Mouse (Mus musculus): ENCODE results near the gene C2cd6. TPM values are rescaled to one million over a fixed set of nuclear protein-coding genes. Genes with fewer than 3 reads are reported as not detected.

The C2cd6 gene
- total RNA-seq (2014; rRNA removed) (not detected in 2 replicates), polyA plus RNA-seq (2015; fragmentation: Nextera tagmentation; extraction: Ambion mirVana) (not detected in 2 replicates)

DNA sequence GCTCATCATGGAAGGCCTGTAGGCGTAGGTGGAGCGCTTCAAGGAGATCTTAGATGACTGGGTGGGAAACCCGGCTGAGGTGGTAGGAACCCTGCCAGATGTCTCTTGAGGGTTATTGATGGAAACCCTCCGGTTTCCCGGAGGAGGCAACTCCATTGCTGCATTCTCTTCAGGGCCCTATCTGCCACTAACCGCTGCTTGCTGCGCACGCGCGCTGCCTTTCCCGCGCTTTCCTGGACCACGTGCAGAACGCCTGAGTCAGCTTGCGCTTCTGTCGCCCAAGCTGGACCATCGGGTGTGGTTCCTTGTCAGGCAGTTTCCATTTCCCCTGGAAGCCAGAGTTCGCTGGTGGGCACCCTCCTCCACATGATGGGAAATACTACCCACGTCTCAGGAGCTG is at the start of gene C2cd6:
Gene C2cd6 (minus strand): TSS at position 196 of the 400 bp plus-strand sequence.
- Histone ChIP-seq H3K27me3 (ENCODE audit: insufficient read depth, low read length) (no peaks in the 10 kb centered on the region), H3K4me2 (ENCODE audit: low read depth, low read length) (no peak within 1 kb of the TSS), H3K9ac (replicated peaks; ENCODE audit: low read length) (no peak within 1 kb of the TSS), H3K36me3 (ENCODE audit: insufficient read depth, low read length) (no peaks in the 10 kb centered on the region; the same call in 1 of the 2 replicates), H3K9me3 (ENCODE audit: low read length) (no peaks in the 10 kb centered on the region), H3K27ac (no peak within 1 kb of the TSS), H3K4me3 (ENCODE audit: low read length) (no peak within 1 kb of the TSS), H3K4me1 (ENCODE audit: insufficient read depth, low read length) (no peaks in the 10 kb centered on the region)
- TF ChIP-seq CTCF (IDR thresholded peaks at IDR 0.05; ENCODE audit: low read depth), result no peak
- ATAC-seq (no peak), DNase-seq (ENCODE audit: low spot score) (no peak)
- WGBS, result 96% methylated on average over 19 of the region's 19 CpGs

DNA sequence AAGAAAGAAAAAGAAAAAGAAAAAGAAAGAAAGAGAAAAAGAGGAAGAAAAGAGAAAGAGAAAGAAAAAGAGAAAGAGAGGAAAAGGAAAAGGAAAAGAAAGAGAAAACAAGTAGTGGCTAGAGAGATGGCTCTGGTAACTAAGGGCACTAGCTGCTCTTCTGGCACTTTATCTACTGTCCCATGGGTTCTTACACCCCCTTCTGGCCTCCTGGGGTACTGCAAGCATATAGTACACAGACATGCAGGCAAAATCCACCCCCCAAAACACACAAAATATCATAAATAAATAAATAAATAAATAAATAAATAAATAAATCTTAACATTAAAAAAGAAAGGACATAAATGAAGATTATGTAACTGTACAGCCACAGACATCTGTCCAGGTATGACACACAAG is 48.1 kb upstream of the C2cd6 start:
- Histone ChIP-seq H3K9me3 (ENCODE audit: low read length) (no peaks in the 10 kb centered on the region), H3K36me3 (ENCODE audit: insufficient read depth, low read length) (no peaks in the 10 kb centered on the region), H3K4me1 (ENCODE audit: insufficient read depth, low read length) (no peaks in the 10 kb centered on the region), H3K4me3 (ENCODE audit: low read length) (no peak overlapping the region), H3K4me2 (ENCODE audit: low read depth, low read length) (no peak overlapping the region), H3K27me3 (ENCODE audit: insufficient read depth, low read length) (no peaks in the 10 kb centered on the region), H3K9ac (replicated peaks; ENCODE audit: low read length) (no peak overlapping the region), H3K27ac (no peak overlapping the region)
- peak; percentile 63 for DNase-seq (ENCODE audit: low spot score)
- ATAC-seq, result no peak
- TF ChIP-seq CTCF (IDR thresholded peaks at IDR 0.05; ENCODE audit: low read depth), result peak; percentile 76

DNA sequence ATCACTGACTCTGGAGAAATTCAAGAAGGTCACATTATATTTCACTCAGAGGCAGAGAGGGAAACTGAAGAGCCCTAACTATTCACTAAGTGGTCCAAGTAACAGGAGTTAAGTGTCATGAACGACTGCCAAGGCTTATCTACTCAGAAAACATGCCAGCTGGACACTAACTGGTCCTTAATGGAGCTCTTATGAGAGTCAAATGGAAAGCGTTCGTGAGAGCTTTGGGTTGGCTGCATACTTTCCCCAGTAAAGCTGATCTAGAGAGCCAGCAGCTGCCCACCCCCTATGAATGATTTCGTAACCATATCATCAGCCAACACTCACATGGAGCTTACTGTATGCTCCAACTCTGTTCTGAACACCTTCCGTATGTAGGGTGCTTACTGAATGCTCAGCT is 39.7 kb upstream of the C2cd6 start:
- Histone ChIP-seq H3K27ac (no peak overlapping the region), H3K9ac (replicated peaks; ENCODE audit: low read length) (no peak overlapping the region), H3K4me2 (ENCODE audit: low read depth, low read length) (no peak overlapping the region), H3K4me1 (ENCODE audit: insufficient read depth, low read length) (no peaks in the 10 kb centered on the region), H3K9me3 (ENCODE audit: low read length) (no peaks in the 10 kb centered on the region), H3K27me3 (ENCODE audit: insufficient read depth, low read length) (no peaks in the 10 kb centered on the region), H3K36me3 (ENCODE audit: insufficient read depth, low read length) (no peaks in the 10 kb centered on the region), H3K4me3 (ENCODE audit: low read length) (no peak overlapping the region)
- no peak for TF ChIP-seq CTCF (IDR thresholded peaks at IDR 0.05; ENCODE audit: low read depth)
- no peak for DNase-seq (ENCODE audit: low spot score)
- WGBS, result 79% methylated on average over 5 of the region's 5 CpGs
- ATAC-seq, result no peak

DNA sequence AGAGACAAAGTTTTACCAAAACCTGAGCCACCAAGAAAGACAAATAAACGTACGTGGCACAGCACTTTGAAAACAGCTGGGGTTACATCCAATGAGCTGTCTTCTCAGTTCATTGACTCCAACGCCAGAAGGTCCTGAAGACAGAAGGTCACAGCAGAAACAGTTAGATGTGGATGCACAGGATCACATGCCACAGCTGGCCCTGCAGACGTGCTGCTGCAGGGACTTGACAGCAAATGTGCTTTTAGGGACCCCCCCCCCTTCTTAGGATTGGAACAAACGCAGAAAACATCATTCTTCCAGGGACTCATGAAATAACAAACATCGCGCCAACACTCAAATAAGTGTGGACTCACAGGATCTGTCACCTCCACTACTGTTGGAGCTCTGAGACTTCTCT is 34.2 kb upstream of the C2cd6 start:
- H3K9ac ChIP-seq (replicated peaks; ENCODE audit: low read length), result no peak overlapping the region
- DNase-seq (ENCODE audit: low spot score), result no peak
- no peak for TF ChIP-seq CTCF (IDR thresholded peaks at IDR 0.05; ENCODE audit: low read depth)
- no peaks in the 10 kb centered on the region for H3K9me3 ChIP-seq (ENCODE audit: low read length)
- no peak overlapping the region for H3K4me3 ChIP-seq (ENCODE audit: low read length)
- no peaks in the 10 kb centered on the region for H3K4me1 ChIP-seq (ENCODE audit: insufficient read depth, low read length)
- 77% methylated on average over 7 of the region's 7 CpGs for WGBS
- no peaks in the 10 kb centered on the region for H3K36me3 ChIP-seq (ENCODE audit: insufficient read depth, low read length)
- H3K4me2 ChIP-seq (ENCODE audit: low read depth, low read length), result no peak overlapping the region
- ATAC-seq, result no peak
- H3K27me3 ChIP-seq (ENCODE audit: insufficient read depth, low read length), result no peaks in the 10 kb centered on the region
- no peak overlapping the region for H3K27ac ChIP-seq

DNA sequence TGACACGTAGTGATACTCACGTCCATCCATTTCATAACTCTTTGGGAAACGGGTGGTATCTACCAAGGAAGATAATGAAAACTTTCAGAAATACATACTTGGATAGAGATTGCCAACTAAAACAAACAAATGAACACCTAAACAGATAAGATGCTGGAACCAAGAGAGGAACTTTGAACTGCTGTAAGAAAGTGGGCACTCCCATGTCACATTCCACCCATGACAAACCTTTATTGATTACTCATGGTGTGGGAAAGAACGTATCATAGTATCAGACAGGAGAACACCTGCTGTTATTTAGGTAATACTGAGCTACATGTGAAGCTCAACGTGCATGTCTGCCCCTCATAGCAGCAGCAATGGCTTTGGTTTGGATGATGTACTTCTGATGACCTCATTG is 30.9 kb upstream of the C2cd6 start:
- Histone ChIP-seq H3K4me2 (ENCODE audit: low read depth, low read length) (no peak overlapping the region), H3K4me1 (ENCODE audit: insufficient read depth, low read length) (no peaks in the 10 kb centered on the region), H3K4me3 (ENCODE audit: low read length) (no peak overlapping the region), H3K9ac (replicated peaks; ENCODE audit: low read length) (no peak overlapping the region), H3K36me3 (ENCODE audit: insufficient read depth, low read length) (no peaks in the 10 kb centered on the region), H3K27ac (no peak overlapping the region), H3K9me3 (ENCODE audit: low read length) (no peaks in the 10 kb centered on the region), H3K27me3 (ENCODE audit: insufficient read depth, low read length) (no peaks in the 10 kb centered on the region)
- ATAC-seq (no peak), DNase-seq (ENCODE audit: low spot score) (no peak)
- no peak for TF ChIP-seq CTCF (IDR thresholded peaks at IDR 0.05; ENCODE audit: low read depth)
- 82% methylated on average over 5 of the region's 5 CpGs for WGBS

DNA sequence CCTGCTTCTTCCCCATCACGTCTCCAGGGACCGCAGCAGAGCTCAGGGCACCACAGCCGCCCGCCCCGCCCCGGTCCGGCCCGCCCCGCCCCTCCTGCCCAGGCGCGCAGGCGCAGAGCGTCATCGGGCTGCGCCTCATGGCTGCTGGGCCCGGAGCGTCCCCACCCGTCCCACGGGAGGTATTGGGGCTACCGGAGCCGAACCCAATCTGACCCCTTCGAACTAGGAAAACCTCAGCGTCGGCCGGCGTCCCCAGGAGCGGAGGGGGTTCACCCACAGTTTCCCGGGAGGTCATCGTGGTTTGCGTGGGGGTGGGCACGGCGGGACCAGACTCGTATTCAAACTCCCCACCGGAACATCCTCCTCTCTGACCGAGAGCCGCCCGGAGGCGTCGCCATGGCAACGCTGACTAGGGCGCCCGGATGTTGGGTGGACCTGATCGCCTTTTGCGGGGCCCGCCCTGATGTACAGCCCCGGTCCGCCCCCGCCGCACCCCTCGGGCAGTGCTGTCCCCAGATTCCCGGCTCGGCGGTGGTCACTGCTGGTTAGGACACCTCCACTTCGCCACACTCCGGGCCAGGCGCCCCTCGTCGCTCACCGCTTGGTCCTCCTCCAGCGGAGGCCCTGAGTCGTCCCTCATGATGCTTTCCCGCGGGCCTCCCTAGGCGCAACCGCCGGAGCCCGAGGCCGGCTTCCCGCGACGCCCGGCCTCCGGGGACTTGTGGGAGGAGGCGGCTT is 25.2 kb upstream of the C2cd6 start, which contains the start of gene Tmem237:
Gene Tmem237 (minus strand): TSS at position 689 of the 738 bp plus-strand sequence.
- TF ChIP-seq CTCF (IDR thresholded peaks at IDR 0.05; ENCODE audit: low read depth), result no peak
- Histone ChIP-seq H3K36me3 (ENCODE audit: insufficient read depth, low read length) (peaks cover 10% of the 10 kb centered on the region; the same call in 1 of the 2 replicates), H3K9me3 (ENCODE audit: low read length) (no peaks in the 10 kb centered on the region), H3K4me1 (ENCODE audit: insufficient read depth, low read length) (no peaks in the 10 kb centered on the region), H3K27ac (peak within 1 kb of the TSS; percentile 95), H3K27me3 (ENCODE audit: insufficient read depth, low read length) (no peaks in the 10 kb centered on the region), H3K9ac (replicated peaks; ENCODE audit: low read length) (peak within 1 kb of the TSS; percentile 96), H3K4me3 (ENCODE audit: low read length) (peak within 1 kb of the TSS; percentile 80), H3K4me2 (ENCODE audit: low read depth, low read length) (peak within 1 kb of the TSS; percentile 93)
- peak; percentile 96 for DNase-seq (ENCODE audit: low spot score)
- peak; percentile 98 for ATAC-seq
- 0% methylated on average over 67 of the region's 74 CpGs for WGBS

DNA sequence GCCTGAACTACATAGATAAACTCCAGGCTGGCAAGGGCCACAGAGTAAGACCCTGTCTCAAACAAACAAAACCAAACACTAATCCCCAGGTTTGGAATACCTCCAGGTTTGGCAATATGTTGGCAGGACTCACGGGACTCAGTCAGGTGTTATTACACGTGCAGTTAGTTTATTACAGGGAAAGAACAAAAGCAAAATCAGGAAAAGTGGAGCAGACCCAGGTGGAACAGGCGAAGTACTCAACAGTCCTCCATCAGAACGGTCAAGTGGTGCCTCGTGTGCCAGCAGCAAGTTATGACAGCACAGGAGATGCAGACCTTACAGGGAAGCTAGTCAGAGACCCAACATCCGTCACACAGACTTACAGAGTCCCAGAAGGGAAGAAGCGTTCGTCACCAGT is 15.8 kb upstream of the C2cd6 start:
- TF ChIP-seq CTCF (IDR thresholded peaks at IDR 0.05; ENCODE audit: low read depth), result no peak
- Histone ChIP-seq H3K27ac (no peak overlapping the region), H3K9ac (replicated peaks; ENCODE audit: low read length) (no peak overlapping the region), H3K27me3 (ENCODE audit: insufficient read depth, low read length) (no peaks in the 10 kb centered on the region), H3K4me3 (ENCODE audit: low read length) (no peak overlapping the region), H3K4me1 (ENCODE audit: insufficient read depth, low read length) (no peaks in the 10 kb centered on the region), H3K4me2 (ENCODE audit: low read depth, low read length) (no peak overlapping the region), H3K36me3 (ENCODE audit: insufficient read depth, low read length) (peaks cover 38% of the 10 kb centered on the region), H3K9me3 (ENCODE audit: low read length) (no peaks in the 10 kb centered on the region)
- no peak for DNase-seq (ENCODE audit: low spot score)
- WGBS, result 81% methylated on average over 8 of the region's 8 CpGs
- ATAC-seq, result no peak
